Mouse (Mus musculus) v-Abl transformed pro-B cells (cell line): ENCODE results near the gene Sapcd1.

Experiments
- in situ Hi-C, 2 experiments: fragments of 400-800 bp; cut with MboI; formaldehyde crosslinking; loops; one replicate each; pipeline ENCODE4 v1.15.1; 2025; ENCODE audit not compliant: unreplicated experiment in 2 of 2

Sapcd1 gene

GRCm38 (mm10) chr17:35027277-35028068 is at the start of gene Sapcd1:
Sapcd1 (minus strand) TSS chr17:35028016.
- in situ Hi-C loops, result loop anchor here in 1 of 2 experiments (10.0 kb wide), 2 partner anchors 77 to 207 kb away; partner anchors contain the start of genes Atp6v1g2, Ly6g5c and Nfkbil1

- in situ Hi-C loops, result loop anchor here in 1 of 2 experiments (25.0 kb wide), 1 partner anchor 215 kb away; the partner anchor contains the start of genes Cfb, Nelfe and Skiv2l
Measured at GRCm38 (mm10) chr17:35077285-35077684, 49.5 kb upstream of the Sapcd1 start.

DNA sequence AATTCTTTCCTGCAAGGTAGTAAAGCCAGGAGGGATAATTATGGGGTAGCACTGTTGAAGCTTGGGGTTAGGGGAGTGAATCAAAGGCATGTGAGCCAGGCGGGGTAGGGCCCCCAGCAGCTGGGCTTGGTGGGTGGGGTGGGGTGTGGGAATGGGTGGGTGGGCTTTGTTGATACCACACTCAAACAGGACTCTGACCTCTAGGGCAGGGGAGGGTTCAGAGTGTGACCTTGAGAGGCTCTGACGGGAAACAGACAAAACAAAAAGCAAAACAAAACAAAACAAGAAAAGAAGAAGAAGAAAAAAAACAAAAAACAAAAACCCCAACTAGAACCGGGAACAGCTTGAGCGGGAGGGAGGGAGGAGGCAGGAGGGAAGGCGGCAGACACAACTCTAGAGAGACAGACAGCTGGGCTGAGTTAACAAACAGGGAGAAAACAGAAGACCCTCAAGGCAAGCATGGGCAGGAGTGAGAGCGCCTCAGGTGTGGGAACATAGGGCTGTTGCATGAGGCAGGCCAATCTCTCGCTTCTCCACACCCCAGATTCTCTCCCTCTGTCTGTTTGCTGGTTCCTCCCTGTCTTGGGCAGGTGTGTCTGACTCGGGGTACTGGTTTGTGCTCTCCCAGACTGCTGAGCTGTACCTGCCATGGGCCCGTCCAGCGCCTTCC is 48.8 kb upstream of the Sapcd1 start, which contains the start of gene Ly6g6e:
TSS of gene Ly6g6e (plus strand) at position 396 of the 670 bp plus-strand sequence.
- in situ Hi-C loops, result loop anchor here in 1 of 2 experiments (25.0 kb wide), 1 partner anchor 214 kb away; the partner anchor contains the start of genes Cfb, Nelfe and Skiv2l

GRCm38 (mm10) chr17:35074097-35074496 is 46.3 kb upstream of the Sapcd1 start:
- in situ Hi-C loops, result no loop called here

DNA sequence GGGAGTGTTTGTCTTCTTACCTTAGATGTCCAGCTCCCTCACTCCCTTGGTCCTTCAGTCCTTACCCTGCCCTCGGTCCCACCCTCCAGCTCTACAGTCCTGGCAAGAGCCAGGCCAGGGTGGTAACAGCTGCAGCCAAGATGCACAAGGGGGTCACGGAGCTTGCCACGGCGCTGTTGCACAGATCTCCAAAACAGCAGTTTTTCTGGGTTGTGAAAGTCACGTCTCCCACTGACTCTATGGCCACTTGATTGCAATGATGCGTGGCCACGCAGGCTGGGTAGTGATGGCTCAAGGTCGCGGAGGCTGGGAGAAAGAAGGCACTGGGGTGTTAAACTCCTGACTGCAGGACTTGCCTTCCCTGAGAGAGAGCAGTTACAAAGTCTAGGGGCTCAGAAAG is 43.6 kb upstream of the Sapcd1 start:
- in situ Hi-C loops, result no loop called here

DNA sequence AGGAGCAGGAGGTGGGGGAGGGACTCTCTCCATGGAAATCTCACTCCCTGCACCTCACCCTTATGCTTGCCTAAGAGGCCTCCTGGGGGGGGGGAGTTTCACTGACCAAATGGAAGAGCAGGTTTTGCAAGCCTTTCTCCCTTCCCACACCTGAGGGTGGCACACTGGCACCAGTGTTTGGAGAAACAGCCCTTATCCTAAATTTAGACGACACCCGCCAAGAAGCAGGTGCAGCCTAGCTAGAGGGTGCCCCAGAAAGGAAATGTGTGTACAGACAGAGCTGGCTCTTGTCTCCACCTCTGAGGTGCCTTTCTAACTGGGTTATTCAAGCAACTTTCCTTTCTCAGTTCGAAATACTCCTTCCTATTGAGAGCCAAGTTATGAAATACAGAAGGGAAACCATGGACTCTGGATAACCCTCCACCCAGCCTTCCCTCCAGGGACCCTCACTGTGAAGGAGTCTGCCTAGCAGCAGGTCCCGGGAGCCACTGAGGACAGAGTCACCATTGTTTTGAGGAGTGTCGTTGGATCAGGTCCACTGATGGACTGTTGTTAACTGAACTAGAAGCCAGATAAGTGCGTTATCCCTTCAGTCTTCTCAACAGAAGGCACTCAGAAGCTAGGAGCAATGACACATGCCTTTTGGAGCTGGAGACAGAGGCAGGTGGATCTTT is 42.9 kb upstream of the Sapcd1 start:
- in situ Hi-C loops, result no loop called here

- in situ Hi-C loops, result loop anchor here in 1 of 2 experiments (5.0 kb wide), 1 partner anchor 44 kb away; no protein-coding TSS in a partner anchor
Measured at GRCm38 (mm10) chr17:35068213-35068914, 40.5 kb upstream of the Sapcd1 start.

DNA sequence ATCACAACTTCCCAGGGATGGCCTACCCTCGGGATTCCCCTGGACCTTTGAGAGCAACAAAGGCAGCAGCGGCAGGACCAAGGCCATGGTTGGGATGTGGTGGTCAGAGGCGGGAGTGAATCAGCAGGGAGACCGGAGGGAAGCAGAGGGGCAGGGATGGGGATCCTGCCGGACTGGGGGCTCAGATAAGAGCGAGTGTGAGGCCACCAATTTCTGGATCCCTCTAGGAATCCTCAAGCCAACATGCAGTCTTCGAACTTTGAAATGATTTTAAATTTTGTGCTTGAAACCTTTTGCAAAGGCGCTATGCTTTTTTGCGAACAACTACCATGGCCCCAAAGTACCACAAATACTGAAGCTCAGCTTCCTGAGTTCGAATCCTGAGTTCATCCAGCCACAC is 38.3 kb upstream of the Sapcd1 start, which contains the start of gene Mpig6b:
TSS of gene Mpig6b (minus strand) at position 101 of the 400 bp plus-strand sequence.
- in situ Hi-C loops, result loop anchor here in 1 of 2 experiments (5.0 kb wide), 1 partner anchor 46 kb away; no protein-coding TSS in a partner anchor

DNA sequence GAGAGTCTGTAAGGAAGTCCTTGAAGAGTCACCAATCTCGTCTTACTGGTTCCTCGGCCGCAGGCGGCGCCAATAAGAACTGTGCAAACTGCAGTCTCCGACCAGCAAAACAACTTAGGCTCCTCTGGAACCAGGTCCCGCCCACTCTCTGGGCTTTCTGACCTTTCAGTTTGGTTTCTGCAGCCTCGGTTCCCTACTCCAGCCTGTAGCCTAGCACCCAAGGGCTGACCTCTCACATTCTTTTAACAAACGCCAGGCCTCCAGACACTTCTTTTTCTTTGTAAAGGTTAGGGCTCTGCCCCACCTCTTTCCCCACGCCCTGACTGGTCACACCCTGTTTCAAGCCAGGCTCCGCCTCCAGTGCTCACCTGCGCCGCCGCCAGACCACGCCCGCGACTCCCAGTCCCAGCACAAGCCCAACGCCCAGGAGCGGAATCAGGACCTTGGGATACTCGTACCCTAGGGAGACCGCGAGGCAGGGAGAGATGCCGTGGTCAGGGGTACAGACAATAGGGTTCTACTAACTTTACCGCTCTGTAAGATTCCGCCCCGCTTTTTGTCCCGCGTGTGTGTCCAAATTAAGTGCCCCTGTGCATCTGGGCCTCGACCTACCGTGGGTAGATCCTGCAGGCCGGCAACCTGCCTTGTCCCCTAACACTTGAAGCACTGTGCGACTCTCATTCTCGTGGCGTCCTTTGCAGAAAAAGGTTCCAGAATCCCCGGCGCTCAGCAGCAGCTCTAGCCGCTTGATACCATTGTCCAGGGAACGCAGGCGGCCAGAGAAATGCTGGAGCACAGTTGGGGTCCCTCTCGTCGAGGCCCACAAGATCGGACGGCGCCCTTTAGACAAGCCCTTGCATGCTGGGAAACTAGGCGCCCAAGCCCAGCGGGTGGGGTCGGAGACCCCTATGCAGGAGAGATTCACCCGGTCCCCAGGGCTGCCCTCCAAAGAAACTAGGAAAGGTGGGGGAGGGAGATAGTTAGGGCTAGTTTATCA is 37.4 kb upstream of the Sapcd1 start, which contains the start of gene Ly6g6c:
TSS of gene Ly6g6c (plus strand) at position 438 of the 997 bp plus-strand sequence.
- in situ Hi-C loops, result loop anchor here (5.0 kb wide), 3 partner anchors 42 to 47 kb away; partner anchors contain the start of gene Ly6g5c (in 1 of the 2)

GRCm38 (mm10) chr17:35064378-35064877 is 36.6 kb upstream of the Sapcd1 start:
- in situ Hi-C loops, result loop anchor here (5.0 kb wide), 2 partner anchors 42 to 43 kb away; partner anchors contain the start of gene Ly6g5c (in 1 of the 2)

DNA sequence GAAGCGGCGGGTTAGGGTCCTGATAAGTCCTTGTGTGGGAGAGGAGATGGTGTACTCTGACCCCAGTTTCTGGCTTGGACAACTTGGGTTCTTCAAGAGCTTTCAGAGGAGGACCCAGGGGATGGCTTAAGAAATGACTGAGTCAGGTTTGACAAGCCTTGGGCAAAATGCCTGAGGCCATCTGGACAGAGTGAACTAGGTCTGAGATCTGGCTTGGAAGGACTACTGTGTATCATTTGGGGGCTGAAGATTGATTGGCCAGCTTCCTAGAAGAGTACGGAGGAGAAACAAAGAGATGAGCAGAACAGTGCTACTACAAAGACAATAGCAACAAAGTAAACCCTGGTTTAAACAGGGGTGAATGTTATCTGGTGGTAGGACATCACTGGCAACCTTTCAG is 35.6 kb upstream of the Sapcd1 start:
- in situ Hi-C loops, result loop anchor here (5.0 kb wide), 2 partner anchors 41 to 44 kb away; partner anchors contain the start of gene Ly6g5c (in 1 of the 2)

DNA sequence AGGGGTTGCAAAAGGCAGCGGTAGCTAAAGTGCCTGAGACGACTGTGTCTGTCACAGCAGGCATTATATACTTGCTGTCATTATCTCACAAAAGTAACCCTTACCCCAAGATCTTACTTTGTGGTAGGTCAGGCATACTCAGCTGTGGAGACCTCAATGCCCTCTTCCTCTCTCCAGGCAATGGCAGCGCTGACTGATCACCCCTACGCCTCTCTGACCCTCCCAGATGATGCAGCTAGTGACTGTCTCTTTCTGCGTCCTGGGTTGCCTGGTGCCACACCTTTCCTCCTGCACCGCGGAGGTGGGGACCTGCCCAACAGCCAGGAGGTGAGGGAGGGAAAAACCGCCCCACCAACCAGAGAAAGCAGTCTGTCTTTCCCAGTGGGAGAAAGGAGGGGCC is 33.5 kb upstream of the Sapcd1 start:
- in situ Hi-C loops, result loop anchor here (5.0 kb wide), 2 partner anchors 39 to 46 kb away; partner anchors contain the start of gene Ly6g5c (in 1 of the 2)

GRCm38 (mm10) chr17:35060737-35061297 is 33.0 kb upstream of the Sapcd1 start:
- in situ Hi-C loops, result loop anchor here (5.0 kb wide), 2 partner anchors 39 to 46 kb away; partner anchors contain the start of gene Ly6g5c (in 1 of the 2)

DNA sequence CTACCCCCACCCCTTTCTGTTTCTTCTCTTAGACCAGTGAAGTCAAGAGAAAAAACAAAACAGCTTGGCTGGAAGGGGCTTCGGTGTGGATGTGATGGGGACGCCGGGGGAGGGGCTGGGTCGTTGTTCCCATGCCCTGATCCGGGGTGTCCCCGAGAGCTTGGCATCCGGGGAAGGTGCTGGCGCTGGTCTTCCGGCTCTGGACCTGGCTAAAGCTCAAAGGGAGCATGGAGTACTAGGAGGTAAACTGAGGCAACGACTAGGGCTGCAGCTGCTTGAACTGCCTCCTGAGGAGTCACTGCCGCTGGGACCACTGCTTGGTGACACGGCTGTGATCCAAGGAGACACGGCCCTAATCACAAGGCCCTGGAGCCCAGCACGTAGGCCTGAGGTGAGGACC is 32.3 kb upstream of the Sapcd1 start:
- in situ Hi-C loops, result loop anchor here (5.0 kb wide), 2 partner anchors 38 to 47 kb away; partner anchors contain the start of gene Ly6g5c (in 1 of the 2)

DNA sequence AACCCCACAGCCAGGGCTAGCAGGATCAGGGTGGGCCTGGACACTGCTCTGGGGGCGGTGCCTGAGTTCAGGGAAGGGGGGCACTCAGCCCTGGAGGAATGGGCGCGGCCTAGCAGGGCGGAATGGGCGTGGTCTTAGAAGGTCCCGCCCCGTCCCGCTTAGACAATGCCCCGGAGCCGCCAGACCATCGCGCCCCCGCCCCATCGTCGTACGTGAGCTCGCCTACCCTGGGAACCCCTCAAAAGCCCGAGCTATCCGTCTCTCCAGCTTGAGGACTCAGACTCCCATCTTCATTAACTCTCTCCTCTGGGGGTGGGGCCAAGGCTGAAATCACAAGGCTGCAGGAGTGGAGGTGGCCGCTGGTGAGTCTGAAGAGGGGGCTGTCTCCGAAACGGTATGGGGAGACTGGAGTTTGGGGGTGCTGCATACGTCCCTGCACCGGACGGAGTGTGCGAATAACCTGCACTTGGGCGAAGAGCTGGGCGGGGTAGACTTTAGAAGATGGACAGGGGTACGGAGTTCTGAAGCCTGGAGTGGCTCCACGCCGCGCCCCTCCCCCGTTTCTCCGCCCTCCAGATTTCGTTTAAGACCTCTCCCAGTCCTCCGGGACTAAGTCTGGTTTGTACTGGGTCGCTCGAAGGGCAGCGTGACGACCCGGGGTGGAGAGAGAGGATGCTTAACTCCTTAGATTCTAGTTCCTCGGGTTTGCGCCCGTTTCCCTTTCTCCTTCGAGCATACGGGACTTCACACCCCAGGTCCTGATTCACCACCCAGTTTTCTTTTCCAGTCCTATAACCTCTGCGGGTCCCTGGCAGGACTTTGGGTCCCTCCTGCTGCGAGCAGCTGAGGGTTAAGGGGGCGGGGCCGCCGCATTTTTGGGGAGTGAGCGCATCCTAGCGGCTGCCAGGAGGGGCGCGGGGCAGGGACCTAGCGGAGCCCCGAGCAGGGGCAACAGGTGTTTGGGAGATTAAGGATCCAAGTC is 31.4 kb upstream of the Sapcd1 start, which contains the start of gene Ddah2:
TSS of gene Ddah2 (plus strand) at position 125 of the 982 bp plus-strand sequence.
- in situ Hi-C loops, result loop anchor here in 1 of 2 experiments (5.0 kb wide), 1 partner anchor 37 kb away; no protein-coding TSS in a partner anchor

DNA sequence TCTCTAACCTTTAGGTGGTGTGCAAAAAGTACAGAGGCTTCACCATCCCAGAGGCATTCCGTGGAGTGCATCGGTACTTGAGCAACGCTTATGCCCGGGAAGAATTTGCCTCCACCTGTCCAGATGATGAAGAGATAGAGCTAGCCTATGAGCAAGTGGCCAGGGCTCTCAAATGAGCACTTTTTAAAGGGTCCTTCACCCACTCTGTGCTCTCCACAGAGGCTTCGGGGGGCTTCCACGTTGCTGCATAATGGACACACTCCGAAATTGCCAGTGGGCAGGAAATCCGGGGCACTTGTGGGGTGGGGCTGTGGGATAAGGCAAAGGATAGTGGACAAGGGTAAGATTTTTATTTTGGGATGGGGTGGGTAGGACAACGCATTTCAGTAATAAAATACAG is 30.5 kb upstream of the Sapcd1 start:
- in situ Hi-C loops, result loop anchor here in 1 of 2 experiments (5.0 kb wide), 1 partner anchor 36 kb away; no protein-coding TSS in a partner anchor
